ENCODE assay signal across 9 mouse cellular contexts in genomic region chr2:177537141-177537540, GRCm38 (mm10). TPM values are rescaled to one million over a fixed set of nuclear protein-coding genes. Genes with fewer than 3 reads are reported as not detected.
"Had no signal": no experiment of that assay in that cellular context is flagged by ENCODE, and none has a peak within 500 bp of the region (broad histone marks: within the 10 kb centered on the region; RNA-seq: fewer than 3 reads in every experiment).

No protein-coding gene starts in this region.

RNA-seq across cellular contexts. Expression of gene Gm14406, which starts 40.9 kb away (rescaled TPM):
- total RNA-seq: heart, postnatal 10 days; heart, postnatal 4 days; hematopoietic stem cell, adult 5-6 weeks; hindbrain, postnatal 0 days; layer of hippocampus, adult 2 months; layer of hippocampus, postnatal 10 days; layer of hippocampus, postnatal 14 days; layer of hippocampus, postnatal 25 days; left cerebral cortex, adult 18-20 months had no signal
